17 mouse cellular contexts compared by ENCODE assay signal in genomic region chr11:27070381-27070780, GRCm38 (mm10).
"Had no signal": no experiment of that assay in that cellular context is flagged by ENCODE, and none has a peak within 500 bp of the region (broad histone marks: within the 10 kb centered on the region; RNA-seq: fewer than 3 reads in every experiment).

No protein-coding gene starts in this region.

- H3K4me1 ChIP-seq: limb, embryonic 10.5 days; limb, embryonic 13.5 days; liver, embryonic 12.5 days; liver, embryonic 15.5 days; stomach, embryonic 15.5 days had no signal

- H3K4me3 ChIP-seq: limb, embryonic 10.5 days; limb, embryonic 13.5 days; liver, embryonic 12.5 days; liver, embryonic 15.5 days; stomach, embryonic 15.5 days had no signal

- DNase-seq: kidney, adult 2 months; kidney, postnatal 25 days; liver; lung, adult 18-20 months; lung, postnatal 14 days; lung, postnatal 4 days; midbrain, embryonic 14.5 days; right cerebral cortex, adult 18-20 months; right cerebral cortex, postnatal 14 days; right cerebral cortex, postnatal 4 days; spleen, adult 18-20 months; thymus, postnatal 25 days had no signal
